Mouse (Mus musculus): Measurements from ENCODE around the gene Tph2.

- TF ChIP-seq CTCF (IDR thresholded peaks at IDR 0.05), result no peak
- TF ChIP-seq POLR2A (IDR thresholded peaks at IDR 0.05; ENCODE audit: insufficient read depth, low read depth, low read length), result no peak
- TF ChIP-seq EP300 (IDR thresholded peaks at IDR 0.05; ENCODE audit: insufficient read depth, low read depth, low read length), result no peak
Observed at GRCm38 (mm10) chr10:115170496-115171350, 14.1 kb downstream of the Tph2 start.

Data from heart, adult 2 months (tissue).